Mouse (Mus musculus): ENCODE measurements around the gene Bcl10. TPM values are rescaled to one million over a fixed set of nuclear protein-coding genes. Genes with fewer than 3 reads are reported as not detected.

The Bcl10 gene
- polyA plus RNA-seq, 1 experiment from 2014 or later = 50.0 TPM

GRCm38 (mm10) chr3:145950034-145950814 is 27.6 kb downstream of the Bcl10 start:
- Histone ChIP-seq H3K4me2 (replicated peaks; ENCODE audit: low read depth, low read length) (peak overlapping the region; percentile 39), H3K27me3 (ENCODE audit: control insufficient read depth, insufficient read depth, low read length) (no peaks in the 10 kb centered on the region), H3K4me1 (ENCODE audit: control insufficient read depth, insufficient read depth, low read length) (peaks cover 4% of the 10 kb centered on the region; the same call in 1 of the 2 replicates), H3K9ac (replicated peaks; ENCODE audit: low read depth, low read length) (no peak overlapping the region), H3K27ac (ENCODE audit: low read length) (no peak overlapping the region), H3K4me3 (ENCODE audit: low read depth, low read length) (no peak overlapping the region), H3K9me3 (ENCODE audit: control insufficient read depth, low read depth, low read length) (no peaks in the 10 kb centered on the region), H3K36me3 (ENCODE audit: control insufficient read depth, insufficient read depth, low read length) (no peaks in the 10 kb centered on the region)
- 7% methylated on average over 15 of the region's 15 CpGs for WGBS
- peak; percentile 82 for ATAC-seq (ENCODE audit: insufficient number of reproducible peaks, insufficient read depth, low FRiP score, low read depth)

GRCm38 (mm10) chr3:145950815-145951130 is 28.2 kb downstream of the Bcl10 start:
- H3K4me1 ChIP-seq (ENCODE audit: control insufficient read depth, insufficient read depth, low read length) = peaks cover 4% of the 10 kb centered on the region; the same call in 1 of the 2 replicates
- WGBS = 42% methylated on average over 5 of the region's 5 CpGs
- peak overlapping the region; percentile 39; the same call in 1 of the 2 replicates for H3K4me2 ChIP-seq (replicated peaks; ENCODE audit: low read depth, low read length)
- H3K4me3 ChIP-seq (ENCODE audit: low read depth, low read length) = no peak overlapping the region
- no peaks in the 10 kb centered on the region for H3K36me3 ChIP-seq (ENCODE audit: control insufficient read depth, insufficient read depth, low read length)
- ATAC-seq (ENCODE audit: insufficient number of reproducible peaks, insufficient read depth, low FRiP score, low read depth) = no peak
- H3K27me3 ChIP-seq (ENCODE audit: control insufficient read depth, insufficient read depth, low read length) = no peaks in the 10 kb centered on the region
- no peaks in the 10 kb centered on the region for H3K9me3 ChIP-seq (ENCODE audit: control insufficient read depth, low read depth, low read length)
- H3K9ac ChIP-seq (replicated peaks; ENCODE audit: low read depth, low read length) = no peak overlapping the region
- no peak overlapping the region for H3K27ac ChIP-seq (ENCODE audit: low read length)

- 71% methylated on average over 17 of the region's 17 CpGs for WGBS
- H3K9me3 ChIP-seq (ENCODE audit: control insufficient read depth, low read depth, low read length) = no peaks in the 10 kb centered on the region
- no peak overlapping the region for H3K27ac ChIP-seq (ENCODE audit: low read length)
- no peaks in the 10 kb centered on the region for H3K27me3 ChIP-seq (ENCODE audit: control insufficient read depth, insufficient read depth, low read length)
- H3K9ac ChIP-seq (replicated peaks; ENCODE audit: low read depth, low read length) = no peak overlapping the region
- H3K36me3 ChIP-seq (ENCODE audit: control insufficient read depth, insufficient read depth, low read length) = no peaks in the 10 kb centered on the region
- H3K4me2 ChIP-seq (replicated peaks; ENCODE audit: low read depth, low read length) = no peak overlapping the region
- ATAC-seq (ENCODE audit: insufficient number of reproducible peaks, insufficient read depth, low FRiP score, low read depth) = no peak
- no peak overlapping the region for H3K4me3 ChIP-seq (ENCODE audit: low read depth, low read length)
- peaks cover 4% of the 10 kb centered on the region; the same call in 1 of the 2 replicates for H3K4me1 ChIP-seq (ENCODE audit: control insufficient read depth, insufficient read depth, low read length)
Observed at GRCm38 (mm10) chr3:145951287-145952165, 28.9 kb downstream of the Bcl10 start.

- H3K9me3 ChIP-seq (ENCODE audit: control insufficient read depth, low read depth, low read length) = no peaks in the 10 kb centered on the region
- no peak overlapping the region for H3K9ac ChIP-seq (replicated peaks; ENCODE audit: low read depth, low read length)
- ATAC-seq (ENCODE audit: insufficient number of reproducible peaks, insufficient read depth, low FRiP score, low read depth) = no peak
- H3K4me2 ChIP-seq (replicated peaks; ENCODE audit: low read depth, low read length) = no peak overlapping the region
- WGBS = 53% methylated on average over 7 of the region's 7 CpGs
- no peak overlapping the region for H3K4me3 ChIP-seq (ENCODE audit: low read depth, low read length)
- no peaks in the 10 kb centered on the region for H3K36me3 ChIP-seq (ENCODE audit: control insufficient read depth, insufficient read depth, low read length)
- H3K4me1 ChIP-seq (ENCODE audit: control insufficient read depth, insufficient read depth, low read length) = peaks cover 4% of the 10 kb centered on the region; the same call in 1 of the 2 replicates
- no peak overlapping the region for H3K27ac ChIP-seq (ENCODE audit: low read length)
- H3K27me3 ChIP-seq (ENCODE audit: control insufficient read depth, insufficient read depth, low read length) = no peaks in the 10 kb centered on the region
Observed at GRCm38 (mm10) chr3:145952945-145953344, 30.3 kb downstream of the Bcl10 start.

- WGBS = 73% methylated on average over 2 of the region's 2 CpGs
- H3K4me1 ChIP-seq (ENCODE audit: control insufficient read depth, insufficient read depth, low read length) = peaks cover 4% of the 10 kb centered on the region; the same call in 1 of the 2 replicates
- no peaks in the 10 kb centered on the region for H3K9me3 ChIP-seq (ENCODE audit: control insufficient read depth, low read depth, low read length)
- H3K4me3 ChIP-seq (ENCODE audit: low read depth, low read length) = no peak overlapping the region
- no peaks in the 10 kb centered on the region for H3K27me3 ChIP-seq (ENCODE audit: control insufficient read depth, insufficient read depth, low read length)
- H3K27ac ChIP-seq (ENCODE audit: low read length) = no peak overlapping the region
- H3K9ac ChIP-seq (replicated peaks; ENCODE audit: low read depth, low read length) = no peak overlapping the region
- no peak for ATAC-seq (ENCODE audit: insufficient number of reproducible peaks, insufficient read depth, low FRiP score, low read depth)
- H3K4me2 ChIP-seq (replicated peaks; ENCODE audit: low read depth, low read length) = no peak overlapping the region
- H3K36me3 ChIP-seq (ENCODE audit: control insufficient read depth, insufficient read depth, low read length) = no peaks in the 10 kb centered on the region
Observed at GRCm38 (mm10) chr3:145953411-145953810, 30.8 kb downstream of the Bcl10 start.

GRCm38 (mm10) chr3:145959824-145960223 is 37.2 kb downstream of the Bcl10 start:
- H3K36me3 ChIP-seq (ENCODE audit: control insufficient read depth, insufficient read depth, low read length) = no peaks in the 10 kb centered on the region
- no peaks in the 10 kb centered on the region for H3K9me3 ChIP-seq (ENCODE audit: control insufficient read depth, low read depth, low read length)
- no peak overlapping the region for H3K27ac ChIP-seq (ENCODE audit: low read length)
- no peak overlapping the region for H3K4me3 ChIP-seq (ENCODE audit: low read depth, low read length)
- WGBS = 58% methylated on average over 1 of the region's 1 CpGs
- H3K4me1 ChIP-seq (ENCODE audit: control insufficient read depth, insufficient read depth, low read length) = peaks cover 12% of the 10 kb centered on the region
- no peak overlapping the region for H3K9ac ChIP-seq (replicated peaks; ENCODE audit: low read depth, low read length)
- H3K4me2 ChIP-seq (replicated peaks; ENCODE audit: low read depth, low read length) = no peak overlapping the region
- no peak for ATAC-seq (ENCODE audit: insufficient number of reproducible peaks, insufficient read depth, low FRiP score, low read depth)
- no peaks in the 10 kb centered on the region for H3K27me3 ChIP-seq (ENCODE audit: control insufficient read depth, insufficient read depth, low read length)

GRCm38 (mm10) chr3:145962411-145962810 is 39.8 kb downstream of the Bcl10 start:
- 26% methylated on average over 9 of the region's 9 CpGs for WGBS
- peaks cover 12% of the 10 kb centered on the region for H3K4me1 ChIP-seq (ENCODE audit: control insufficient read depth, insufficient read depth, low read length)
- ATAC-seq (ENCODE audit: insufficient number of reproducible peaks, insufficient read depth, low FRiP score, low read depth) = no peak
- H3K36me3 ChIP-seq (ENCODE audit: control insufficient read depth, insufficient read depth, low read length) = no peaks in the 10 kb centered on the region
- no peak overlapping the region for H3K27ac ChIP-seq (ENCODE audit: low read length)
- H3K27me3 ChIP-seq (ENCODE audit: control insufficient read depth, insufficient read depth, low read length) = no peaks in the 10 kb centered on the region
- no peak overlapping the region for H3K4me2 ChIP-seq (replicated peaks; ENCODE audit: low read depth, low read length)
- no peak overlapping the region for H3K4me3 ChIP-seq (ENCODE audit: low read depth, low read length)
- H3K9me3 ChIP-seq (ENCODE audit: control insufficient read depth, low read depth, low read length) = no peaks in the 10 kb centered on the region
- H3K9ac ChIP-seq (replicated peaks; ENCODE audit: low read depth, low read length) = no peak overlapping the region

GRCm38 (mm10) chr3:145963101-145964017 is 40.8 kb downstream of the Bcl10 start:
- peak overlapping the region; percentile 62 for H3K27ac ChIP-seq (ENCODE audit: low read length)
- no peaks in the 10 kb centered on the region for H3K36me3 ChIP-seq (ENCODE audit: control insufficient read depth, insufficient read depth, low read length)
- no peaks in the 10 kb centered on the region for H3K9me3 ChIP-seq (ENCODE audit: control insufficient read depth, low read depth, low read length)
- no peak for ATAC-seq (ENCODE audit: insufficient number of reproducible peaks, insufficient read depth, low FRiP score, low read depth)
- H3K9ac ChIP-seq (replicated peaks; ENCODE audit: low read depth, low read length) = no peak overlapping the region
- H3K4me1 ChIP-seq (ENCODE audit: control insufficient read depth, insufficient read depth, low read length) = peaks cover 12% of the 10 kb centered on the region
- H3K4me3 ChIP-seq (ENCODE audit: low read depth, low read length) = no peak overlapping the region
- WGBS = 23% methylated on average over 31 of the region's 31 CpGs
- H3K27me3 ChIP-seq (ENCODE audit: control insufficient read depth, insufficient read depth, low read length) = no peaks in the 10 kb centered on the region
- peak overlapping the region; percentile 28 for H3K4me2 ChIP-seq (replicated peaks; ENCODE audit: low read depth, low read length)
